Mouse (Mus musculus): ENCODE data around the gene Dmac2. TPM values are rescaled to one million over a fixed set of nuclear protein-coding genes. Genes with fewer than 3 reads are reported as not detected.
A peak's percentile ranks its signal among the peaks of the same experiment; 100 is the strongest.

The Dmac2 gene
- polyA plus RNA-seq, 1 experiment from 2014 or later: 30.4 TPM

GRCm38 (mm10) chr7:25666381-25666780, 47.2 kb downstream of the Dmac2 start:
- ATAC-seq (ENCODE audit: low FRiP score): no peak
- Histone ChIP-seq H3K27ac (no peak overlapping the region), H3K36me3 (peaks cover 66% of the 10 kb centered on the region), H3K4me1 (no peaks in the 10 kb centered on the region), H3K4me3 (no peak overlapping the region), H3K9ac (no peak overlapping the region), H3K27me3 (no peaks in the 10 kb centered on the region), H3K9me3 (replicated peaks) (no peaks in the 10 kb centered on the region), H3K4me2 (replicated peaks) (no peak overlapping the region)
- WGBS: 92% methylated on average over 8 of the region's 8 CpGs

GRCm38 (mm10) chr7:25669158-25669557, 49.9 kb downstream of the Dmac2 start:
- peaks cover 50% of the 10 kb centered on the region for H3K36me3 ChIP-seq
- 80% methylated on average over 10 of the region's 10 CpGs for WGBS
- no peak for ATAC-seq (ENCODE audit: low FRiP score)

GRCm38 (mm10) chr7:25669631-25670030, 50.4 kb downstream of the Dmac2 start:
- H3K36me3 ChIP-seq: peaks cover 45% of the 10 kb centered on the region
- no peak for ATAC-seq (ENCODE audit: low FRiP score)
- WGBS: 80% methylated on average over 9 of the region's 9 CpGs

More at GRCm38 (mm10) chr7:25669158-25669557, 49.9 kb downstream of the Dmac2 start:
- Histone ChIP-seq H3K27me3 (peaks cover 13% of the 10 kb centered on the region), H3K9ac (no peak overlapping the region), H3K9me3 (replicated peaks) (no peaks in the 10 kb centered on the region), H3K4me3 (no peak overlapping the region), H3K4me2 (replicated peaks) (no peak overlapping the region), H3K27ac (no peak overlapping the region), H3K4me1 (no peaks in the 10 kb centered on the region)

GRCm38 (mm10) chr7:25670096-25670495, 50.9 kb downstream of the Dmac2 start:
- H3K4me1 ChIP-seq: peaks cover 5% of the 10 kb centered on the region; the same call in 1 of the 2 replicates
- no peak overlapping the region for H3K4me3 ChIP-seq
- no peak for ATAC-seq (ENCODE audit: low FRiP score)

More at GRCm38 (mm10) chr7:25669631-25670030, 50.4 kb downstream of the Dmac2 start:
- H3K27ac ChIP-seq: no peak overlapping the region
- H3K9ac ChIP-seq: no peak overlapping the region
- H3K4me2 ChIP-seq (replicated peaks): no peak overlapping the region
- peaks cover 17% of the 10 kb centered on the region for H3K27me3 ChIP-seq
- peaks cover under 1% of the 10 kb centered on the region; the same call in 1 of the 2 replicates for H3K4me1 ChIP-seq
- H3K9me3 ChIP-seq (replicated peaks): no peaks in the 10 kb centered on the region
- H3K4me3 ChIP-seq: no peak overlapping the region

GRCm38 (mm10) chr7:25671686-25672085, 52.5 kb downstream of the Dmac2 start:
- H3K4me2 ChIP-seq (replicated peaks): no peak overlapping the region
- no peak overlapping the region for H3K27ac ChIP-seq
- H3K4me1 ChIP-seq: peaks cover 8% of the 10 kb centered on the region; the same call in 1 of the 2 replicates
- no peaks in the 10 kb centered on the region for H3K9me3 ChIP-seq (replicated peaks)
- 75% methylated on average over 2 of the region's 2 CpGs for WGBS
- H3K4me3 ChIP-seq: no peak overlapping the region
- peaks cover 38% of the 10 kb centered on the region for H3K27me3 ChIP-seq
- no peak overlapping the region for H3K9ac ChIP-seq
- no peak for ATAC-seq (ENCODE audit: low FRiP score)
- peaks cover 28% of the 10 kb centered on the region for H3K36me3 ChIP-seq

More at GRCm38 (mm10) chr7:25670096-25670495, 50.9 kb downstream of the Dmac2 start:
- H3K9ac ChIP-seq: no peak overlapping the region
- no peaks in the 10 kb centered on the region for H3K9me3 ChIP-seq (replicated peaks)
- H3K27ac ChIP-seq: no peak overlapping the region
- H3K4me2 ChIP-seq (replicated peaks): no peak overlapping the region
- peaks cover 22% of the 10 kb centered on the region for H3K27me3 ChIP-seq
- 86% methylated on average over 4 of the region's 4 CpGs for WGBS
- peaks cover 41% of the 10 kb centered on the region for H3K36me3 ChIP-seq

GRCm38 (mm10) chr7:25672442-25672841, 53.2 kb downstream of the Dmac2 start:
- H3K27me3 ChIP-seq: peaks cover 41% of the 10 kb centered on the region
- H3K9me3 ChIP-seq (replicated peaks): no peaks in the 10 kb centered on the region
- no peak overlapping the region for H3K4me3 ChIP-seq
- no peak for ATAC-seq (ENCODE audit: low FRiP score)
- 52% methylated on average over 4 of the region's 4 CpGs for WGBS
- no peak overlapping the region for H3K9ac ChIP-seq
- peaks cover 24% of the 10 kb centered on the region for H3K36me3 ChIP-seq
- no peak overlapping the region for H3K4me2 ChIP-seq (replicated peaks)
- H3K27ac ChIP-seq: no peak overlapping the region
- H3K4me1 ChIP-seq: peaks cover 8% of the 10 kb centered on the region; the same call in 1 of the 2 replicates

- no peaks in the 10 kb centered on the region for H3K9me3 ChIP-seq (replicated peaks)
- H3K27me3 ChIP-seq: peaks cover 48% of the 10 kb centered on the region
- H3K4me2 ChIP-seq (replicated peaks): peak overlapping the region; percentile 52
- 22% methylated on average over 9 of the region's 9 CpGs for WGBS
- H3K4me1 ChIP-seq: peaks cover 8% of the 10 kb centered on the region; the same call in 1 of the 2 replicates
- ATAC-seq (ENCODE audit: low FRiP score): no peak
- no peak overlapping the region for H3K27ac ChIP-seq
- peaks cover 6% of the 10 kb centered on the region; the same call in 1 of the 2 replicates for H3K36me3 ChIP-seq
- peak overlapping the region; percentile 50; the same call in 1 of the 2 replicates for H3K9ac ChIP-seq
- peak overlapping the region; percentile 29; the same call in 1 of the 2 replicates for H3K4me3 ChIP-seq
These were observed 55.1 kb downstream of the Dmac2 start for GRCm38 (mm10) chr7:25674297-25674696.

GRCm38 (mm10) chr7:25674719-25675300, 55.6 kb downstream of the Dmac2 start, which contains the start of gene Tmem91:
Gene Tmem91 (minus strand): TSS chr7:25675166.
- 0 out of 2 replicates have a peak, but pooled peaks cover under 1% of the 10 kb centered on the region for H3K36me3 ChIP-seq
- WGBS: 2% methylated on average over 29 of the region's 29 CpGs
- peak; percentile 50; the same call in 1 of the 2 replicates for ATAC-seq (ENCODE audit: low FRiP score)
- H3K4me3 ChIP-seq: peak within 1 kb of the TSS; percentile 29
- peak within 1 kb of the TSS; percentile 50 for H3K9ac ChIP-seq
- H3K27ac ChIP-seq: no peak within 1 kb of the TSS
- H3K4me2 ChIP-seq (replicated peaks): peak within 1 kb of the TSS; percentile 52
- peaks cover 49% of the 10 kb centered on the region for H3K27me3 ChIP-seq
- peaks cover 8% of the 10 kb centered on the region; the same call in 1 of the 2 replicates for H3K4me1 ChIP-seq
- no peaks in the 10 kb centered on the region for H3K9me3 ChIP-seq (replicated peaks)

Other genes with a start within 250 kb of the Dmac2 start
- not detected in 2 replicates for gene Cnfn, start 249.7 kb upstream of the Dmac2 start, polyA plus RNA-seq (2016; fragmentation: Nextera tagmentation; extraction: Ambion mirVana)
- 7.8 and 9.4 TPM in 2 replicates for gene Lipe, start 220.7 kb upstream of the Dmac2 start, polyA plus RNA-seq (2016; fragmentation: Nextera tagmentation; extraction: Ambion mirVana)
- gene Cxcl17, start 206.5 kb upstream of the Dmac2 start, polyA plus RNA-seq (2016; fragmentation: Nextera tagmentation; extraction: Ambion mirVana): 0.30 and 0.43 TPM in 2 replicates
- gene Ceacam1, start 141.8 kb upstream of the Dmac2 start, polyA plus RNA-seq (2016; fragmentation: Nextera tagmentation; extraction: Ambion mirVana): 0.81 and 1.8 TPM in 2 replicates
- gene Ceacam2, start 79.6 kb upstream of the Dmac2 start, polyA plus RNA-seq (2016; fragmentation: Nextera tagmentation; extraction: Ambion mirVana): not detected in 2 replicates
- gene Erich4, start 3.5 kb upstream of the Dmac2 start, polyA plus RNA-seq (2016; fragmentation: Nextera tagmentation; extraction: Ambion mirVana): not detected in 2 replicates
- gene B3gnt8, start 7.2 kb downstream of the Dmac2 start, polyA plus RNA-seq (2016; fragmentation: Nextera tagmentation; extraction: Ambion mirVana): 1.5 and 2.1 TPM in 2 replicates
- 44.6 and 45.4 TPM in 2 replicates for gene Bckdha, start 39.6 kb downstream of the Dmac2 start, polyA plus RNA-seq (2016; fragmentation: Nextera tagmentation; extraction: Ambion mirVana)
- gene Exosc5, start 39.8 kb downstream of the Dmac2 start, polyA plus RNA-seq (2016; fragmentation: Nextera tagmentation; extraction: Ambion mirVana): 46.8 and 50.0 TPM in 2 replicates
- 3.5 and 4.6 TPM in 2 replicates for gene Tmem91, start 55.8 kb downstream of the Dmac2 start, polyA plus RNA-seq (2016; fragmentation: Nextera tagmentation; extraction: Ambion mirVana)
- 25.9 and 30.8 TPM in 2 replicates for gene B9d2, start 61.4 kb downstream of the Dmac2 start, polyA plus RNA-seq (2016; fragmentation: Nextera tagmentation; extraction: Ambion mirVana)
- 1.6 and 1.8 TPM in 2 replicates for gene Tgfb1, start 67.6 kb downstream of the Dmac2 start, polyA plus RNA-seq (2016; fragmentation: Nextera tagmentation; extraction: Ambion mirVana)
- 32.8 and 36.0 TPM in 2 replicates for gene Ccdc97, start 99.7 kb downstream of the Dmac2 start, polyA plus RNA-seq (2016; fragmentation: Nextera tagmentation; extraction: Ambion mirVana)
- 68.6 and 76.6 TPM in 2 replicates for gene Hnrnpul1, start 135.3 kb downstream of the Dmac2 start, polyA plus RNA-seq (2016; fragmentation: Nextera tagmentation; extraction: Ambion mirVana)
- gene Axl, start 169.3 kb downstream of the Dmac2 start, polyA plus RNA-seq (2016; fragmentation: Nextera tagmentation; extraction: Ambion mirVana): 36.6 and 40.8 TPM in 2 replicates
- 1.8 TPM in 2 replicates for gene Cyp2s1, start 197.5 kb downstream of the Dmac2 start, polyA plus RNA-seq (2016; fragmentation: Nextera tagmentation; extraction: Ambion mirVana)